Mouse (Mus musculus) MEL (cell line): ENCODE measurements around the gene Gm28053. TPM values are rescaled to one million over a fixed set of nuclear protein-coding genes. Genes with fewer than 3 reads are reported as not detected.

ENCODE experiments used
- DNase-seq: peaks from one replicate; pipeline ENCODE4 v3.0.0; 2011; ENCODE audit warnings: low read depth, low spot score
- H3K27ac ChIP-seq: 2 replicates; pipeline ENCODE4 v1.5.1; 2012; ENCODE audit warnings: low read depth, mild to moderate bottlenecking, control low read depth, low read length, moderate library complexity; ENCODE audit not compliant: control insufficient read depth
- H3K27me3 ChIP-seq, 2 experiments: fragments of 150-350 bp in 1 of 2; sonication (generic) in 1 of 2; 2 replicates each; pipeline ENCODE4 v1.6.1; 2012; ENCODE audit warnings: low read length in 2 of 2, mild to moderate bottlenecking in 2 of 2, improper control_type of control experiment in 1 of 2, moderate library complexity in 1 of 2; ENCODE audit not compliant: insufficient read depth in 2 of 2, control insufficient read depth in 1 of 2
- H3K36me3 ChIP-seq, 2 experiments: 2 replicates each; pipeline ENCODE4 v1.6.1; 2012 to 2014; ENCODE audit warnings: low read length in 2 of 2, improper control_type of control experiment in 1 of 2, inconsistent platforms in 1 of 2, mild to moderate bottlenecking in 1 of 2; ENCODE audit not compliant: insufficient read depth in 2 of 2, control insufficient read depth in 1 of 2
- H3K4me1 ChIP-seq, 2 experiments: fragments of 150-350 bp in 1 of 2; sonication (generic) in 1 of 2; 2 replicates each; pipeline ENCODE4 v1.6.1; 2012; ENCODE audit warnings: low read length in 2 of 2, improper control_type of control experiment in 1 of 2, mild to moderate bottlenecking in 1 of 2; ENCODE audit not compliant: insufficient read depth in 2 of 2, control insufficient read depth in 1 of 2
- H3K4me3 ChIP-seq, 2 experiments: fragments of 150-350 bp in 1 of 2; sonication (generic) in 1 of 2; 2 replicates each; pipeline ENCODE4 v1.5.1; 2012; ENCODE audit warnings: low read depth in 2 of 2, low read length in 2 of 2, mild to moderate bottlenecking in 2 of 2, moderate library complexity in 2 of 2, control low read depth in 1 of 2, improper control_type of control experiment in 1 of 2; ENCODE audit not compliant: control insufficient read depth in 1 of 2, insufficient read depth in 1 of 2
- H3K79me2 ChIP-seq: 2 replicates; pipeline ENCODE4 v1.6.1; 2012; ENCODE audit warnings: mild to moderate bottlenecking, low read length, moderate library complexity; ENCODE audit not compliant: control insufficient read depth, poor library complexity, insufficient read depth
- H3K9ac ChIP-seq: 2 replicates; pipeline ENCODE4 v1.6.1; 2012; ENCODE audit warnings: low read depth, mild to moderate bottlenecking, control low read depth, low read length, moderate library complexity; ENCODE audit not compliant: control insufficient read depth, poor library complexity, severe bottlenecking
- H3K9me3 ChIP-seq: fragments of 150-350 bp; sonication (generic); replicated peaks from 2 replicates; pipeline ENCODE4 v1.6.1; 2012; ENCODE audit warnings: mild to moderate bottlenecking, low read length, improper control_type of control experiment, moderate library complexity; ENCODE audit not compliant: insufficient read depth
- BHLHE40 ChIP-seq: IDR thresholded peaks from 2 replicates; pipeline ENCODE4 v1.6.1; 2012; ENCODE audit warnings: low read depth, mild to moderate bottlenecking, inconsistent platforms, low read length, improper control_type of control experiment, borderline replicate concordance
- CHD1 ChIP-seq: IDR thresholded peaks from 2 replicates; pipeline ENCODE4 v1.6.1; 2012; ENCODE audit warnings: low read depth, mild to moderate bottlenecking, inconsistent platforms, low read length, improper control_type of control experiment
- CHD2 ChIP-seq: IDR thresholded peaks from 2 replicates; pipeline ENCODE4 v1.6.1; 2011; ENCODE audit warnings: low read length, improper control_type of control experiment
- CTCF ChIP-seq, 3 experiments: IDR thresholded peaks in 2 of 3; conservative IDR thresholded peaks in 1 of 3; 2 replicates each; pipeline ENCODE4 v1.5.1; 2011 to 2012; ENCODE audit warnings: low read length in 3 of 3, low read depth in 2 of 3, mild to moderate bottlenecking in 2 of 3, improper control_type of control experiment in 1 of 3, inconsistent platforms in 1 of 3, mixed read lengths in 1 of 3, moderate library complexity in 1 of 3; ENCODE audit not compliant: control insufficient read depth in 1 of 3, insufficient read depth in 1 of 3, poor library complexity in 1 of 3, severe bottlenecking in 1 of 3
- E2F4 ChIP-seq: IDR thresholded peaks from 2 replicates; pipeline ENCODE4 v1.6.1; 2011; ENCODE audit warnings: low read depth, low read length, improper control_type of control experiment, borderline replicate concordance
- EP300 ChIP-seq, 2 experiments: IDR thresholded peaks; 2 replicates each; pipeline ENCODE4 v1.6.1; 2011; ENCODE audit warnings: improper control_type of control experiment in 2 of 2, low read length in 2 of 2, low read depth in 1 of 2, mild to moderate bottlenecking in 1 of 2
- ETS1 ChIP-seq: IDR thresholded peaks from 2 replicates; pipeline ENCODE4 v1.6.1; 2012; ENCODE audit warnings: low read depth, mild to moderate bottlenecking, inconsistent platforms, low read length, improper control_type of control experiment, moderate library complexity
- GABPA ChIP-seq: IDR thresholded peaks from 2 replicates; pipeline ENCODE4 v1.6.1; 2012; ENCODE audit warnings: low read depth, mild to moderate bottlenecking, inconsistent platforms, low read length, improper control_type of control experiment, moderate library complexity
- HCFC1 ChIP-seq: IDR thresholded peaks from 2 replicates; pipeline ENCODE4 v1.6.1; 2012; ENCODE audit warnings: low read depth, mild to moderate bottlenecking, inconsistent platforms, low read length, improper control_type of control experiment, moderate library complexity
- JUND ChIP-seq: IDR thresholded peaks from 2 replicates; pipeline ENCODE4 v1.6.1; 2011; ENCODE audit warnings: low read depth, mild to moderate bottlenecking, improper control_type of control experiment, low read length
- KAT2A ChIP-seq: conservative IDR thresholded peaks from 2 replicates; pipeline ENCODE4 v1.6.1; 2012; ENCODE audit warnings: low read depth, low read length, improper control_type of control experiment, inconsistent platforms
- MAX ChIP-seq: IDR thresholded peaks from 2 replicates; pipeline ENCODE4 v1.6.1; 2011; ENCODE audit warnings: low read length, improper control_type of control experiment
- MAZ ChIP-seq: IDR thresholded peaks from 2 replicates; pipeline ENCODE4 v1.6.1; 2012; ENCODE audit warnings: low read depth, mild to moderate bottlenecking, inconsistent platforms, low read length, improper control_type of control experiment
- MEF2A ChIP-seq: IDR thresholded peaks from 2 replicates; pipeline ENCODE4 v1.6.1; 2014; ENCODE audit warnings: low read depth, mild to moderate bottlenecking, inconsistent platforms, low read length, improper control_type of control experiment; ENCODE audit not compliant: poor library complexity, insufficient replicate concordance, severe bottlenecking; ENCODE audit errors: extremely low read depth
- MXI1 ChIP-seq: IDR thresholded peaks from 2 replicates; pipeline ENCODE4 v1.6.1; 2011; ENCODE audit warnings: mild to moderate bottlenecking, low read depth, low read length, improper control_type of control experiment
- NELFE ChIP-seq: IDR thresholded peaks from 2 replicates; pipeline ENCODE4 v1.6.1; 2011; ENCODE audit warnings: low read depth, low read length, improper control_type of control experiment
- NRF1 ChIP-seq: IDR thresholded peaks from 2 replicates; pipeline ENCODE4 v1.6.1; 2014; ENCODE audit warnings: low read depth, mild to moderate bottlenecking, inconsistent platforms, low read length, improper control_type of control experiment, moderate library complexity; ENCODE audit not compliant: poor library complexity, insufficient read depth, severe bottlenecking
- POLR2AphosphoS2 ChIP-seq: IDR thresholded peaks from 2 replicates; pipeline ENCODE4 v1.6.1; 2011; ENCODE audit warnings: low read length, improper control_type of control experiment
- POLR2AphosphoS5 ChIP-seq: IDR thresholded peaks from 2 replicates; pipeline ENCODE4 v1.6.1; 2012; ENCODE audit warnings: low read depth, borderline replicate concordance, mild to moderate bottlenecking, inconsistent platforms, low read length, moderate library complexity, mixed read lengths
- RAD21 ChIP-seq: IDR thresholded peaks from 2 replicates; pipeline ENCODE4 v1.6.1; 2011; ENCODE audit warnings: mild to moderate bottlenecking, low read depth, low read length, improper control_type of control experiment
- RCOR1 ChIP-seq: IDR thresholded peaks from 2 replicates; pipeline ENCODE4 v1.6.1; 2012; ENCODE audit warnings: low read depth, mild to moderate bottlenecking, inconsistent platforms, low read length, improper control_type of control experiment
- SMC3 ChIP-seq: IDR thresholded peaks from 2 replicates; pipeline ENCODE4 v1.6.1; 2011; ENCODE audit warnings: low read depth, low read length, improper control_type of control experiment
- TBP ChIP-seq: IDR thresholded peaks from 2 replicates; pipeline ENCODE4 v1.8.0; 2011; ENCODE audit warnings: low read depth, low read length, improper control_type of control experiment
- USF1 ChIP-seq: IDR thresholded peaks from 2 replicates; pipeline ENCODE4 v1.6.1; 2014; ENCODE audit warnings: low read depth, mild to moderate bottlenecking, inconsistent platforms, low read length, improper control_type of control experiment, moderate library complexity
- USF2 ChIP-seq, 2 experiments: IDR thresholded peaks; 2 replicates each; pipeline ENCODE4 v1.6.1; 2011 to 2012; ENCODE audit warnings: improper control_type of control experiment in 2 of 2, low read length in 2 of 2, borderline replicate concordance in 1 of 2, inconsistent platforms in 1 of 2, low read depth in 1 of 2, mild to moderate bottlenecking in 1 of 2; ENCODE audit not compliant: insufficient read depth in 1 of 2
- ZC3H11A ChIP-seq: IDR thresholded peaks from 2 replicates; pipeline ENCODE4 v1.6.1; 2012; ENCODE audit warnings: low read depth, mild to moderate bottlenecking, inconsistent platforms, low read length, improper control_type of control experiment
- ZKSCAN1 ChIP-seq: IDR thresholded peaks from 2 replicates; pipeline ENCODE4 v1.6.1; 2012; ENCODE audit warnings: low read depth, mild to moderate bottlenecking, inconsistent platforms, low read length, improper control_type of control experiment, moderate library complexity
- ZMIZ1 ChIP-seq: IDR thresholded peaks from 2 replicates; pipeline ENCODE4 v1.6.1; 2012; ENCODE audit warnings: low read depth, mild to moderate bottlenecking, inconsistent platforms, low read length, improper control_type of control experiment, moderate library complexity
- ZNF384 ChIP-seq: IDR thresholded peaks from 2 replicates; pipeline ENCODE4 v1.6.1; 2012; ENCODE audit warnings: low read depth, mild to moderate bottlenecking, inconsistent platforms, low read length, improper control_type of control experiment
- polyA plus RNA-seq, 2 experiments: library from polyadenylated mRNA; stranded (reverse) in 1 of 2; unstranded in 1 of 2; fragments of >175 nt in 1 of 2; fragments of >200 nt in 1 of 2; gene quantifications; 2 replicates each; pipeline versions ENCODE4 v1.2.1 to v1.2.4; 2012; ENCODE audit warnings: low replicate concordance in 2 of 2, low read depth in 1 of 2; ENCODE audit not compliant: insufficient read length in 2 of 2, insufficient read depth in 1 of 2, missing spikeins in 1 of 2
- total RNA-seq: library from RNA; depleted of rRNA; stranded (reverse); fragments of 300-350 nt; gene quantifications from 2 replicates; pipeline ENCODE4 v1.2.3, GENCODE M21; 2012

Gm28053 gene
- total and polyA plus RNA-seq, 3 experiments = not detected

- no peak for DNase-seq
- no peaks in the 10 kb centered on the region for H3K4me1 ChIP-seq
- H3K27me3 ChIP-seq = no peaks in the 10 kb centered on the region
- H3K27ac ChIP-seq = no peak overlapping the region
- TF ChIP-seq USF1 (no peak), USF2 (IDR thresholded peaks at IDR 0.05; ENCODE audit: borderline replicate concordance in 1 of 2, insufficient read depth in 1 of 2, low read depth in 1 of 2, low read length in 2 of 2) (no peak), GABPA (no peak), ZNF384 (no peak), NRF1 (no peak), HCFC1 (no peak), EP300 (IDR thresholded peaks at IDR 0.05; ENCODE audit: low read depth in 1 of 2, low read length in 2 of 2) (no peak), TBP (no peak), NELFE (no peak), ETS1 (no peak), MAX (no peak), ZKSCAN1 (no peak), CTCF (IDR thresholded peaks at IDR 0.05 in 2 of 3, conservative IDR thresholded peaks at IDR 0.05 in 1 of 3; ENCODE audit: control insufficient read depth in 1 of 3, insufficient read depth in 1 of 3, low read depth in 2 of 3, low read length in 3 of 3, poor library complexity in 1 of 3, severe bottlenecking in 1 of 3) (no peak), ZMIZ1 (no peak), RAD21 (no peak), POLR2AphosphoS5 (no peak), E2F4 (no peak), SMC3 (no peak), RCOR1 (no peak)
- H3K9me3 ChIP-seq = no peaks in the 10 kb centered on the region
- no peak overlapping the region for H3K4me3 ChIP-seq
- H3K79me2 ChIP-seq = no peaks in the 10 kb centered on the region
- no peaks in the 10 kb centered on the region for H3K36me3 ChIP-seq
- no peak overlapping the region for H3K9ac ChIP-seq
Observed at GRCm38 (mm10) chr6:48742422-48743351, 24.3 kb downstream of the Gm28053 start.

DNA sequence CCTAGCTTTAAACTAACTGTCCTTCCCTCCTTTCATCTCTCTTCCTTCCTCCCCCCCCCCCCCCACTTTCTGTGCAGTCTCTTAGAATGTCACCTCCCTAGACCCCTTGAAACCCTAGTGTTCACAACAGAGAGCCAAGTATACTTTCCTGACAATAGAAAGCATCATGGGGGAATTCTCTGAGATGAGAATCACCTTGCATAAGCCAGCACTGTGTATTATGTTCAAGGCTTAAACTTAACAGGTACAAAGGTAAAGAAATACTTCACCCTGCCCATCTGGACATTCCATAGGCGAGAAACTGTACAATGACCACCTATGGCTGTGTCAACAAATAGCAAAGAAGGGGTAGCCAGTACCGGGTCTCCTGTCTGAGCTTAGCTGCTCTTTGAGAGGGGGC is 27.1 kb downstream of the Gm28053 start:
- no peak for DNase-seq
- Histone ChIP-seq H3K4me3 (no peak overlapping the region), H3K9ac (no peak overlapping the region)
- no peak for TF ChIP-seq E2F4
- TF ChIP-seq JUND = no peak
- TF ChIP-seq NELFE = no peak
- TF ChIP-seq ZNF384 = no peak
- no peak for TF ChIP-seq CTCF (IDR thresholded peaks at IDR 0.05 in 2 of 3, conservative IDR thresholded peaks at IDR 0.05 in 1 of 3; ENCODE audit: control insufficient read depth in 1 of 3, insufficient read depth in 1 of 3, low read depth in 2 of 3, low read length in 3 of 3, poor library complexity in 1 of 3, severe bottlenecking in 1 of 3)
- TF ChIP-seq CHD2 = no peak
- no peak for TF ChIP-seq CHD1
- TF ChIP-seq KAT2A = no peak
- TF ChIP-seq RCOR1 = no peak
- no peak for TF ChIP-seq BHLHE40
- no peak for TF ChIP-seq TBP
- no peak for TF ChIP-seq ZC3H11A
- no peak for TF ChIP-seq POLR2AphosphoS2
- TF ChIP-seq MEF2A = no peak
- TF ChIP-seq MXI1 = no peak
- no peak for TF ChIP-seq MAZ
- TF ChIP-seq GABPA = no peak
- TF ChIP-seq ETS1 = no peak
- TF ChIP-seq, all 39 proteins: peak for 0
- H3K9me3 ChIP-seq = no peaks in the 10 kb centered on the region
- no peaks in the 10 kb centered on the region for H3K79me2 ChIP-seq
- H3K4me1 ChIP-seq = no peaks in the 10 kb centered on the region
- H3K27me3 ChIP-seq = no peaks in the 10 kb centered on the region
- no peak overlapping the region for H3K27ac ChIP-seq
- no peaks in the 10 kb centered on the region for H3K36me3 ChIP-seq
